Mouse (Mus musculus) layer of hippocampus, postnatal 10 days (tissue): ENCODE measurements around the gene Slc24a1. TPM values are rescaled to one million over a fixed set of nuclear protein-coding genes. Genes with fewer than 3 reads are reported as not detected.

ENCODE experiments used
- microRNA-seq, 2 experiments: library from miRNA; unstranded; fragments of <30 nt; microRNA quantifications; one replicate each; pipeline ENCODE4 v1.2.0; 2021
- total RNA-seq, 2 experiments: library from RNA; stranded (reverse); gene quantifications; 2 replicates each; pipeline ENCODE4 v1.2.3; 2021

Gene Slc24a1
- total RNA-seq, 2 experiments from 2014 or later: 0.07 to 0.25 TPM

Small RNAs within 50 kb of the gene (microRNA-seq; reads per million reads assigned to microRNA genes)
- 0 reads per million in 2 experiments for gene Gm25640

Other genes starting within 250 kb of the Slc24a1 start
- 100 to 1,000 TPM; 357 to 372 TPM for gene Rab11a, start 213.8 kb downstream of the Slc24a1 start, total RNA-seq
- 10 to 100 TPM; 44.1 to 45.8 TPM for gene Dennd4a, start 140.3 kb downstream of the Slc24a1 start, total RNA-seq
- 10 to 100 TPM; 21.9 to 23.3 TPM for gene Ints14, start 9.3 kb upstream of the Slc24a1 start, total RNA-seq
- gene Hacd3, start 70.1 kb upstream of the Slc24a1 start, total RNA-seq: 100 to 1,000 TPM; 154 to 163 TPM
- 100 to 1,000 TPM; 134 to 140 TPM for gene Dpp8, start 80.8 kb upstream of the Slc24a1 start, total RNA-seq
- gene Igdcc4, start 149.9 kb upstream of the Slc24a1 start, total RNA-seq: 10 to 100 TPM; 37.7 to 44.7 TPM
- gene Igdcc3, start 189.6 kb upstream of the Slc24a1 start, total RNA-seq: 1 to 10 TPM; 5.4 to 7.1 TPM
- gene Parp16, start 243.7 kb upstream of the Slc24a1 start, total RNA-seq: 1 to 10 TPM; 4.5 to 5.6 TPM